Mouse (Mus musculus) ES-Bruce4 (cell line): Measurements from ENCODE around the gene Chac1. TPM values are rescaled to one million over a fixed set of nuclear protein-coding genes. Genes with fewer than 3 reads are reported as not detected.

Source experiments
- H3K27ac ChIP-seq: 2 replicates; pipeline ENCODE4 v1.5.1; 2012; ENCODE audit warnings: low read length, inconsistent platforms; ENCODE audit not compliant: insufficient read depth
- H3K27me3 ChIP-seq: 2 replicates; pipeline ENCODE4 v1.6.1; 2012; ENCODE audit warnings: mild to moderate bottlenecking, low read length, inconsistent platforms; ENCODE audit not compliant: control insufficient read depth, poor library complexity, insufficient read depth, severe bottlenecking
- H3K36me3 ChIP-seq: 2 replicates; pipeline ENCODE4 v1.6.1; 2012; ENCODE audit warnings: inconsistent platforms, mild to moderate bottlenecking, low read length, moderate library complexity; ENCODE audit not compliant: control insufficient read depth, poor library complexity, insufficient read depth, severe bottlenecking
- H3K4me1 ChIP-seq: one replicate; pipeline ENCODE4 v1.8.1; 2011; ENCODE audit warnings: low read length; ENCODE audit not compliant: control insufficient read depth, insufficient read depth
- H3K4me3 ChIP-seq: 2 replicates; pipeline ENCODE4 v1.5.1; 2011; ENCODE audit warnings: low read depth, mild to moderate bottlenecking, low read length
- H3K9ac ChIP-seq: 2 replicates; pipeline ENCODE4 v1.6.1; 2012; ENCODE audit warnings: low read depth, mild to moderate bottlenecking, inconsistent platforms; ENCODE audit not compliant: poor library complexity, severe bottlenecking
- H3K9me3 ChIP-seq: replicated peaks from 2 replicates; pipeline ENCODE4 v1.6.1; 2012; ENCODE audit warnings: mild to moderate bottlenecking, low read length, inconsistent platforms; ENCODE audit not compliant: control insufficient read depth, poor library complexity, insufficient read depth, severe bottlenecking
- CTCF ChIP-seq: IDR thresholded peaks from one replicate; pipeline ENCODE4 v1.8.1; 2011; ENCODE audit warnings: low read depth, low read length
- EP300 ChIP-seq: IDR thresholded peaks from 2 replicates; pipeline ENCODE4 v1.6.1; 2011; ENCODE audit warnings: low read depth, low read length; ENCODE audit not compliant: insufficient read depth
- POLR2A ChIP-seq: IDR thresholded peaks from one replicate; pipeline ENCODE4 v1.8.1; 2011; ENCODE audit warnings: low read length; ENCODE audit not compliant: insufficient read depth
- polyA plus RNA-seq: library from polyadenylated mRNA; stranded (reverse); fragments of >200 nt; gene quantifications from 2 replicates; pipeline ENCODE4 v1.2.4, GENCODE M21; 2011; ENCODE audit warnings: low read depth; ENCODE audit not compliant: missing spikeins, insufficient read depth, insufficient read length

Gene Chac1
- polyA plus RNA-seq, 1 experiment = 3.6 TPM

GRCm38 (mm10) chr2:119334135-119334534 is 16.9 kb upstream of the Chac1 start:
- Histone ChIP-seq H3K36me3 (no peaks in the 10 kb centered on the region), H3K27me3 (peaks cover 3% of the 10 kb centered on the region), H3K9me3 (no peaks in the 10 kb centered on the region), H3K4me3 (no peak overlapping the region), H3K9ac (no peak overlapping the region), H3K27ac (no peak overlapping the region), H3K4me1 (peaks cover 3% of the 10 kb centered on the region)
- TF ChIP-seq POLR2A = no peak
- TF ChIP-seq CTCF = no peak
- TF ChIP-seq EP300 = no peak

GRCm38 (mm10) chr2:119334964-119335525 is 16.0 kb upstream of the Chac1 start:
- Histone ChIP-seq H3K27me3 (peaks cover 3% of the 10 kb centered on the region; the same call in 1 of the 2 replicates), H3K4me3 (no peak overlapping the region), H3K4me1 (peaks cover 3% of the 10 kb centered on the region), H3K27ac (no peak overlapping the region), H3K9ac (no peak overlapping the region), H3K9me3 (no peaks in the 10 kb centered on the region), H3K36me3 (no peaks in the 10 kb centered on the region)
- TF ChIP-seq POLR2A (no peak), CTCF (no peak), EP300 (no peak)

- no peak for TF ChIP-seq CTCF
- Histone ChIP-seq H3K4me3 (no peak overlapping the region), H3K9me3 (no peaks in the 10 kb centered on the region), H3K27ac (no peak overlapping the region), H3K9ac (no peak overlapping the region), H3K4me1 (peaks cover 3% of the 10 kb centered on the region), H3K27me3 (peaks cover 3% of the 10 kb centered on the region; the same call in 1 of the 2 replicates), H3K36me3 (no peaks in the 10 kb centered on the region)
Measured at GRCm38 (mm10) chr2:119335535-119335934, 15.5 kb upstream of the Chac1 start.

GRCm38 (mm10) chr2:119336002-119336401 is 15.0 kb upstream of the Chac1 start:
- no peak for TF ChIP-seq POLR2A
- TF ChIP-seq EP300 = no peak
- TF ChIP-seq CTCF = no peak
- Histone ChIP-seq H3K27me3 (peaks cover under 1% of the 10 kb centered on the region; the same call in 1 of the 2 replicates), H3K4me1 (peaks cover 3% of the 10 kb centered on the region), H3K4me3 (no peak overlapping the region), H3K9me3 (no peaks in the 10 kb centered on the region), H3K9ac (no peak overlapping the region), H3K36me3 (no peaks in the 10 kb centered on the region), H3K27ac (no peak overlapping the region)

GRCm38 (mm10) chr2:119336470-119336869 is 14.6 kb upstream of the Chac1 start:
- TF ChIP-seq EP300 (no peak), POLR2A (no peak), CTCF (no peak)
- peaks cover 3% of the 10 kb centered on the region for H3K4me1 ChIP-seq
- H3K9ac ChIP-seq = no peak overlapping the region
- no peaks in the 10 kb centered on the region for H3K9me3 ChIP-seq
- no peak overlapping the region for H3K4me3 ChIP-seq
- no peak overlapping the region for H3K27ac ChIP-seq
- no peaks in the 10 kb centered on the region for H3K36me3 ChIP-seq
- no peaks in the 10 kb centered on the region for H3K27me3 ChIP-seq

GRCm38 (mm10) chr2:119337425-119338265 is 13.4 kb upstream of the Chac1 start:
- peaks cover 3% of the 10 kb centered on the region for H3K4me1 ChIP-seq
- peak overlapping the region; percentile 68 for H3K9ac ChIP-seq
- peak overlapping the region; percentile 57 for H3K4me3 ChIP-seq
- H3K9me3 ChIP-seq = no peaks in the 10 kb centered on the region
- TF ChIP-seq EP300 (no peak), CTCF (peak; percentile 81), POLR2A (no peak)
- no peaks in the 10 kb centered on the region; the same call in 1 of the 2 replicates for H3K27me3 ChIP-seq
- no peak overlapping the region for H3K27ac ChIP-seq
- no peaks in the 10 kb centered on the region for H3K36me3 ChIP-seq
